Mouse (Mus musculus): ENCODE data around the gene Trim60.

GRCm38 (mm10) chr8:64987731-64988130 is 30.7 kb downstream of the Trim60 start, which contains the start of gene Trim75:
- TF ChIP-seq CTCF (IDR thresholded peaks at IDR 0.05; ENCODE audit: control insufficient read depth, insufficient read depth, insufficient replicate concordance, low read depth, low read length) (no peak), POLR2A (IDR thresholded peaks at IDR 0.05; ENCODE audit: control insufficient read depth, low read depth, low read length) (no peak)
